Mouse (Mus musculus): ENCODE measurements around the gene Psmb9. TPM values are rescaled to one million over a fixed set of nuclear protein-coding genes. Genes with fewer than 3 reads are reported as not detected.
A peak's percentile ranks its signal among the peaks of the same experiment; 100 is the strongest.

Gene Psmb9
- polyA plus RNA-seq, 1 experiment from 2014 or later, result 0.95 TPM

DNA sequence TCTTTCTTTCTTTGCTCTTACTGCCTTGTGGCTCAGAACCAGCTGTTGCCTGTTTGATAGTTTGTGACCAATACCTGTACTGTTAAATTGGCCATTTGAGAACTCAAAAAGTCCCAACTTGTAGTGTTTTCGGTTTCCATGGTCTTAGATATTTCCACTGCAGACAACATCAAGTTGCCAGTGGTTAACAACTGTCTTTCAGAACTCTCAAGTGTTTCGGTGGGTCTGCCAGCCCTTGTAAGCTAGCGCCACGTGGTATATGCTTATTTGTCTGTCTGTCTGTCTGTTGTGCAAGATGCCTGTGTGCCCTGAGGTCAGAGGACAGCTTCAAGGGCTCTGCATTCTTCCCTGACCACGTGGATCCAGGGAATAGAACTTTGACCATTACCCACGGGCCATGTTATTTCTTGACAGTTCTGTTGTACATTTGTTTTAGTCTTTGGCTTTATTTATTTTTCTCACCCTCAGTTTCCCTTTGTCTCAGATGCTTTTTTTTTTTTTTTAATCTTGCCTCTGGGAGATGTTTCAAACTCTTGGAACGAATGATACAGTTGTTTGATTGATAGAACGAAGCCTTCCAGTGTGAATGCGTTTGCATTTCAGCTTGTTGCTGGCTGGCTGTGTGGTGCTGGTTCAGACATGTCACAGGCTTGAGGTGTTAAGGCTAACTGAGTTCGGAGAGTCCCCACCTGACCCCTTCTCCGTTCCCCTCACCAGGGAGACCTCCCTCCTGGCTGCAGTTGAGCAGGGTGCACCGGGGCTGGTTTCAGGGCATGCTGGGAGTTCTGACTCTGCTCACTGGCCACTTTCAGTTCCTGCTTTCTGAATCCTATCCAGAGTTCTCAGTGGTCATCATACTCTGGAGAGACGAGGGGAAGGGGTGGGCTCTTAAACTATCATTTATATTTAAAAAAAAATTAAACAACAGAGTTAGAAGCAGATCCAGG lies 7.4 kb downstream of the Psmb9 start:
- no peaks in the 10 kb centered on the region for H3K4me1 ChIP-seq (replicated peaks; ENCODE audit: control insufficient read depth, insufficient read depth, low read length)
- H3K27ac ChIP-seq, result no peak overlapping the region
- 0 out of 2 replicates have a peak, but pooled peaks cover 4% of the 10 kb centered on the region for H3K9me3 ChIP-seq (ENCODE audit: control insufficient read depth, low read length)
- no peak overlapping the region for H3K9ac ChIP-seq
- 78% methylated on average over 13 of the region's 13 CpGs for WGBS
- no peak overlapping the region for H3K4me3 ChIP-seq (replicated peaks; ENCODE audit: low read length)
- peaks cover 6% of the 10 kb centered on the region; the same call in 1 of the 2 replicates for H3K27me3 ChIP-seq (ENCODE audit: control insufficient read depth, insufficient read depth, low read length)
- no peaks in the 10 kb centered on the region for H3K36me3 ChIP-seq (replicated peaks; ENCODE audit: control insufficient read depth, insufficient read depth)
- DNase-seq (ENCODE audit: low spot score), result no peak
- H3K4me2 ChIP-seq (replicated peaks), result no peak overlapping the region
- ATAC-seq (ENCODE audit: low FRiP score), result no peak

DNA sequence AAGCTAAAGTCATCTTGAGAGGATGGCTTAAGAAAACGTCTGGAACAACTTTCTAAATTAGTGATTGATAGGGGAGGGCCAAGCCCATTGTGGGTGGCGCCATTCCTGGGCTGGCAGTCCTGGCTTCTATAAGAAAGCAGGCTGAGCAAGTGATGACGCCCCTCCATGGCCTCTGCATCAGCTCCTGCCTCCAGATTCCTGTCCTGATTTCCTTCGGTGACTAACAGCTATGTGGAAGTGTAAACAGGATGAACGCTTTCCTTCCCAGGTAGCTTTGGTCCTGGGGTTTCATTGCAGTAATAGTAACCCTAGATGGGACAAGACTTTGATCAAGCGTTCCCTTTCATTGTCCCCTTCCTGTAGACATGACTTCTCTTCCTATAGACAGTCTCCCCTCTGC lies 8.5 kb downstream of the Psmb9 start:
- no peak for ATAC-seq (ENCODE audit: low FRiP score)
- H3K27me3 ChIP-seq (ENCODE audit: control insufficient read depth, insufficient read depth, low read length), result peaks cover 4% of the 10 kb centered on the region; the same call in 1 of the 2 replicates
- no peak overlapping the region for H3K4me3 ChIP-seq (replicated peaks; ENCODE audit: low read length)
- H3K9ac ChIP-seq, result no peak overlapping the region
- 72% methylated on average over 6 of the region's 6 CpGs for WGBS
- H3K27ac ChIP-seq, result no peak overlapping the region
- H3K4me2 ChIP-seq (replicated peaks), result no peak overlapping the region
- no peaks in the 10 kb centered on the region for H3K4me1 ChIP-seq (replicated peaks; ENCODE audit: control insufficient read depth, insufficient read depth, low read length)
- H3K36me3 ChIP-seq (replicated peaks; ENCODE audit: control insufficient read depth, insufficient read depth), result no peaks in the 10 kb centered on the region
- 0 out of 2 replicates have a peak, but pooled peaks cover 4% of the 10 kb centered on the region for H3K9me3 ChIP-seq (ENCODE audit: control insufficient read depth, low read length)
- no peak for DNase-seq (ENCODE audit: low spot score)

DNA sequence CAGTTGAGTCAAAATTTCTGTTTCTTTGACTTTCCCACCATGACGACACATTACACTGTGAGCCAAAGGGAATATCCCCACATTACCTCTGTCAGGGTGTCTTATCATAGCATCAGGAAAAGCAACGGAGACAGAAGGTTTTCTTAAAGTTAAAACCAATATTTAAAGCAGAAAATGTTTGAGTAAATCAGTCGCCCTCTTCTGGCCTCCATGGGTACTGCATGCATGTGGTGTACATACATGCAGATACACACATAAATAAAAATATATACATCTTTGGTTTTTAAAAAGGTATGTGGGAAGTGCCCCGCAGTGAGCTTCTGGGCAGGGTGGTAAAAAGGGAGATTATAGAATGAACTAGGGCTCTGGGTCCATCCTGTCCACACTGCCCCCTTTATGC lies 10.4 kb downstream of the Psmb9 start:
- no peak overlapping the region for H3K9ac ChIP-seq
- no peaks in the 10 kb centered on the region for H3K4me1 ChIP-seq (replicated peaks; ENCODE audit: control insufficient read depth, insufficient read depth, low read length)
- H3K27ac ChIP-seq, result no peak overlapping the region
- no peaks in the 10 kb centered on the region; the same call in 1 of the 2 replicates for H3K27me3 ChIP-seq (ENCODE audit: control insufficient read depth, insufficient read depth, low read length)
- no peaks in the 10 kb centered on the region for H3K36me3 ChIP-seq (replicated peaks; ENCODE audit: control insufficient read depth, insufficient read depth)
- ATAC-seq (ENCODE audit: low FRiP score) (no peak), DNase-seq (ENCODE audit: low spot score) (no peak)
- 0 out of 2 replicates have a peak, but pooled peaks cover 4% of the 10 kb centered on the region for H3K9me3 ChIP-seq (ENCODE audit: control insufficient read depth, low read length)
- WGBS, result 75% methylated on average over 4 of the region's 4 CpGs
- H3K4me3 ChIP-seq (replicated peaks; ENCODE audit: low read length), result no peak overlapping the region
- no peak overlapping the region for H3K4me2 ChIP-seq (replicated peaks)

DNA sequence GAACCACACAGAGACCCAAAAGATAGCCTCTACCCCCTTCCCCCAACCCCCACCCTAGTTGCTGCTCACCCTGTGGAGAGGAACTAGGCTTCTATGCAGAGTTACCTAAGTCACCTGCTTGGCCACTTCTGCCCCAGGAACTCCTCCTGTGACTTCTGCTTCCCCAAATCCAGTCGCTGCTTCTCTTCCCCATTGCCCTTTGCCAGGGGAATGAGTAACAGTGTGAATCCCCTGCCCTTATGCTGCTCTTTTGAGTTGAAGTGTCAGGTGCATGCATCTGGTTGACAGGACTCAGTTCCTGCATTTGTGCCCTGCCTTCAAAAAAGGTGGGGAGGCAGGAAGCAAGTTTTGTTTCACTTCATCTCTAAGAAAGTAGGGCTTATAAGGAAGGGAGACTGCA lies 13.5 kb downstream of the Psmb9 start:
- no peaks in the 10 kb centered on the region for H3K36me3 ChIP-seq (replicated peaks; ENCODE audit: control insufficient read depth, insufficient read depth)
- ATAC-seq (ENCODE audit: low FRiP score), result no peak
- H3K4me2 ChIP-seq (replicated peaks), result no peak overlapping the region
- no peak overlapping the region for H3K9ac ChIP-seq
- 72% methylated on average over 1 of the region's 1 CpGs for WGBS
- 0 out of 2 replicates have a peak, but pooled peaks cover 4% of the 10 kb centered on the region for H3K9me3 ChIP-seq (ENCODE audit: control insufficient read depth, low read length)
- H3K27me3 ChIP-seq (ENCODE audit: control insufficient read depth, insufficient read depth, low read length), result no peaks in the 10 kb centered on the region
- H3K27ac ChIP-seq, result no peak overlapping the region
- H3K4me3 ChIP-seq (replicated peaks; ENCODE audit: low read length), result no peak overlapping the region
- DNase-seq (ENCODE audit: low spot score), result no peak
- H3K4me1 ChIP-seq (replicated peaks; ENCODE audit: control insufficient read depth, insufficient read depth, low read length), result no peaks in the 10 kb centered on the region

DNA sequence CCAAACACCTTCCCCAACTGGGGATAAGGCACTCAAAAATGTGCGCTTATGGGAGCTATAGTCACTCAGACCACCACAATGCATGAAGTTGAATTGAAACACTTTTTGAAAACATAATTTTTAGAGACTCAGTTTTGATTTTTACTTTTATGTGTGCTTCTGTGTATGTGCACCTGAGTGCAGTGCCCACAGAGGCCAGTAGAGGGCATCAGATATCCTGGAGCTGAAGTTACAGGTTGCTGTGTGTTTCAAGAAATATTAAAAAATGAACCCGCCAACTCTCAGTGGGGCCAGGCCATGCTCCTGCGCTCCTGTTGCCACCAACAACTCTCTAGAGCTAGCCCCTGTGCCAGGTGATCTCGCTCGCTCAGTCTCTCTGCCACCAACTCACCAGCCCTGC lies 15.0 kb downstream of the Psmb9 start:
- ATAC-seq (ENCODE audit: low FRiP score), result no peak
- WGBS, result 97% methylated on average over 5 of the region's 5 CpGs

DNA sequence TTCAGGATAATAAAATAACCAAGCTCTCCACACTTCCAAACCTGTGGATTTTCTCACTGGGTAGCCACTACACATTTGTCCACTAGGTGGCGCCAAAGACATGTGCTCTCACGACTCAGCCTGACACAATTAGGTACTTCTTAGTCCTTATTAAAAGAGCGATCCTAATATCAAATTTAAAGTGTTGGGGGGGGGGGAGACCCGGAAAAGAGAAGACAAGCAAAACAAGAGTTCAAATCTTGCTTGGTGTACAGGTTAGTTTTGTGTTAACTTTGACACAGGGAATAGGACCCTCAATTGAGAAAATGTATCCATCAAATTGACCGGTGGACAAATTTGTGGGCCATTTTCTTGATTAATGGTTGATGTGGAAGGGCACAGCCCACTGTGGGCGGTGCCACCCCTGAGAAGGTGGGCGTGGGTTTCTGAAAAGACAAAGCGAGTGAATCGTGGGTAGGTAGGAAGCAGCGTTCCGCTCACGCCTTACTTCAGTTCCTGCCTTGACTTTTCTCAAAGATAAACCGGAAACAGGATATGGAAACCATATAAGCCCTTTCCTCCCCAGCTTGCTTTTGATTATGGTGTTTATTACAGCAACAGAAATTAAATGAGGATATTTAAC lies 16.6 kb downstream of the Psmb9 start:
- H3K4me3 ChIP-seq (replicated peaks; ENCODE audit: low read length), result no peak overlapping the region
- DNase-seq (ENCODE audit: low spot score) (peak; percentile 94), ATAC-seq (ENCODE audit: low FRiP score) (no peak; the same call in 1 of the 2 replicates)
- H3K4me1 ChIP-seq (replicated peaks; ENCODE audit: control insufficient read depth, insufficient read depth, low read length), result no peaks in the 10 kb centered on the region
- H3K4me2 ChIP-seq (replicated peaks), result no peak overlapping the region
- WGBS, result 46% methylated on average over 13 of the region's 13 CpGs
- H3K9ac ChIP-seq, result no peak overlapping the region
- H3K27me3 ChIP-seq (ENCODE audit: control insufficient read depth, insufficient read depth, low read length), result no peaks in the 10 kb centered on the region
- no peak overlapping the region for H3K27ac ChIP-seq
- H3K36me3 ChIP-seq (replicated peaks; ENCODE audit: control insufficient read depth, insufficient read depth), result no peaks in the 10 kb centered on the region
- H3K9me3 ChIP-seq (ENCODE audit: control insufficient read depth, low read length), result no peaks in the 10 kb centered on the region

More for the DNA sequence above, 15.0 kb downstream of the Psmb9 start:
- H3K9ac ChIP-seq, result no peak overlapping the region
- 0 out of 2 replicates have a peak, but pooled peaks cover 4% of the 10 kb centered on the region for H3K9me3 ChIP-seq (ENCODE audit: control insufficient read depth, low read length)
- H3K27me3 ChIP-seq (ENCODE audit: control insufficient read depth, insufficient read depth, low read length), result no peaks in the 10 kb centered on the region
- no peaks in the 10 kb centered on the region for H3K36me3 ChIP-seq (replicated peaks; ENCODE audit: control insufficient read depth, insufficient read depth)
- no peak overlapping the region for H3K27ac ChIP-seq
- DNase-seq (ENCODE audit: low spot score), result no peak
- H3K4me3 ChIP-seq (replicated peaks; ENCODE audit: low read length), result no peak overlapping the region
- no peak overlapping the region for H3K4me2 ChIP-seq (replicated peaks)
- no peaks in the 10 kb centered on the region for H3K4me1 ChIP-seq (replicated peaks; ENCODE audit: control insufficient read depth, insufficient read depth, low read length)

DNA sequence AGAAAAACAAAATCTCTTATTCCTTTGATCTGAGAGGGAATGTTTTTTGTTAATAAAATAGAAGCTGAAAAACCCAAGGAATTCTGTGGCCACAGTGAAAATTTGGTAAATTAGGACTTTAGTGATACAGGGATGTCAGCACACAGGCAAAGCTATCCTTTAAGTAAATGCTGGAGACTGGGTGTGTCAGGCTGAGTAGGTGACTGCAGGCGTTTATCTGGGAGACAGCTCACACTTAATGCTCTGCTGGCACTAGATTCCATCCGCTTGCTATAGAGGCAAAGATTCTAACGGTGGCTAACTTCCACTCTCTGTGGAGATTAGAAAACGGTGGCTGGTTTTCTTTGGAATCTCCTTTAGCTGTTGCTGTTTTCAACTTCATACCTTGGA lies 17.1 kb downstream of the Psmb9 start:
- Histone ChIP-seq H3K36me3 (replicated peaks; ENCODE audit: control insufficient read depth, insufficient read depth) (no peaks in the 10 kb centered on the region), H3K4me1 (replicated peaks; ENCODE audit: control insufficient read depth, insufficient read depth, low read length) (no peaks in the 10 kb centered on the region), H3K9me3 (ENCODE audit: control insufficient read depth, low read length) (no peaks in the 10 kb centered on the region), H3K27me3 (ENCODE audit: control insufficient read depth, insufficient read depth, low read length) (no peaks in the 10 kb centered on the region), H3K9ac (no peak overlapping the region), H3K4me3 (replicated peaks; ENCODE audit: low read length) (no peak overlapping the region), H3K4me2 (replicated peaks) (no peak overlapping the region), H3K27ac (no peak overlapping the region)
- DNase-seq (ENCODE audit: low spot score) (no peak), ATAC-seq (ENCODE audit: low FRiP score) (no peak)
- WGBS, result 28% methylated on average over 4 of the region's 4 CpGs

DNA sequence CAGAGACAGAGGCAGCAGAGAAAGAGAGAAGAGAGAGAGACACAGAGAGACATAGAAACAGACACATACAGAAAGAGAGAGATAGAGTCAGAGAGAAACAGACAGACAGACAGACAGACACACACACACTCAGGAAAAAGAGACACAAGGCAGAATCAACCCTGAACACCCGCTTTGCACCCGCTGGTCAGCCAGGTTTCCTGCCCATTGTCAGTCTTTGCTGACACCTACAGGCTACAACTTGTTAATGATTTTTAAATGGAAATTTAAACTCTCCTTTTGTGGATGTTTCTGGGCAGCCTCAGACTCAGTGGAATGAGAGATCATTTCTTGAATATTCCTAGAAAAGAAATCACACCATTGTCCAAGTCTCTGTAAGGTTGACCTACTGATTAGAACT lies 18.3 kb downstream of the Psmb9 start:
- Histone ChIP-seq H3K27ac (no peak overlapping the region), H3K4me2 (replicated peaks) (no peak overlapping the region), H3K36me3 (replicated peaks; ENCODE audit: control insufficient read depth, insufficient read depth) (no peaks in the 10 kb centered on the region), H3K27me3 (ENCODE audit: control insufficient read depth, insufficient read depth, low read length) (no peaks in the 10 kb centered on the region), H3K9ac (no peak overlapping the region), H3K9me3 (ENCODE audit: control insufficient read depth, low read length) (no peaks in the 10 kb centered on the region), H3K4me1 (replicated peaks; ENCODE audit: control insufficient read depth, insufficient read depth, low read length) (no peaks in the 10 kb centered on the region), H3K4me3 (replicated peaks; ENCODE audit: low read length) (no peak overlapping the region)
- WGBS, result 3% methylated on average over 2 of the region's 2 CpGs
- ATAC-seq (ENCODE audit: low FRiP score) (no peak), DNase-seq (ENCODE audit: low spot score) (peak; percentile 71)

DNA sequence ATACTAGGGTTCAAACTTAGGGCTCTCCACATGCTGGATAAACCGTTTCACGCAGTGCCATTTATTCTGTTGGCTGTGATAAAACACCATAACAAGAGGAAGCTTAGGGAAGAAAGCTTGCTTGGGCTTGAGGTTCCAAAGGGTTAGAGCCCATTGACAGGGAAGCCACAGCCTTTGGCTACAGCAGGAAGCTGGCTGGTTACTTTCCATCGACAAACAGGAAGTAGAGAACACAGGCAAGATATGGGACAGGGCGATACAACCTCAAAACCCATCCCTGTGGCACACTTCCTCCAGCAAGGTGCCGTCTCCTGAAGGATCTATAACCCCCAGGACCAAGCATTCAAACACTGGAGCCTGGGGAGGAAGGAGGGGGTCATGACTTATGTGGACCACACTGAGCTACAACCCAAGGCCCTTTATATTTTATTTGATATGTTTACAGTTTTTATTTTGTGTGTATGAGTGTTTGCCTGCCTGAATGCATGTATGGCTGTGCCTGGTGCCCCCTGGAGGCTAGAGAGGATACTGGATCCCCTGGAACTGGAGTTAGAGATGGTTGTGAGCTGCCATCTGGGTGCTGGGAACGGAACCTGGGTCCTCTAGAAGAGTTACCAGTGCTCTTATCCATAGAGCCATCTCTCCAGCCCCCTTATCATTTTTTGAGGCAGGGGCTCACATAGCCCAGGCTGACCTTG lies 22.4 kb downstream of the Psmb9 start:
- no peak for ATAC-seq (ENCODE audit: low FRiP score)

More for the DNA sequence above, 22.4 kb downstream of the Psmb9 start:
- Histone ChIP-seq H3K4me3 (replicated peaks; ENCODE audit: low read length) (no peak overlapping the region), H3K4me2 (replicated peaks) (no peak overlapping the region), H3K27ac (no peak overlapping the region), H3K36me3 (replicated peaks; ENCODE audit: control insufficient read depth, insufficient read depth) (no peaks in the 10 kb centered on the region), H3K9me3 (ENCODE audit: control insufficient read depth, low read length) (peaks cover 5% of the 10 kb centered on the region; the same call in 1 of the 2 replicates), H3K27me3 (ENCODE audit: control insufficient read depth, insufficient read depth, low read length) (no peaks in the 10 kb centered on the region), H3K4me1 (replicated peaks; ENCODE audit: control insufficient read depth, insufficient read depth, low read length) (no peaks in the 10 kb centered on the region), H3K9ac (no peak overlapping the region)
- WGBS, result 86% methylated on average over 6 of the region's 6 CpGs
- no peak for DNase-seq (ENCODE audit: low spot score)

All from hindbrain, embryonic 14.5 days (tissue).